Mouse (Mus musculus) brain, adult 2 months (tissue): ENCODE data around the gene Mlxipl.

Source experiments
- DNase-seq: peaks from one replicate; pipeline ENCODE4 v3.0.0; 2011; ENCODE audit warnings: low read depth, low spot score

Gene Mlxipl

DNA sequence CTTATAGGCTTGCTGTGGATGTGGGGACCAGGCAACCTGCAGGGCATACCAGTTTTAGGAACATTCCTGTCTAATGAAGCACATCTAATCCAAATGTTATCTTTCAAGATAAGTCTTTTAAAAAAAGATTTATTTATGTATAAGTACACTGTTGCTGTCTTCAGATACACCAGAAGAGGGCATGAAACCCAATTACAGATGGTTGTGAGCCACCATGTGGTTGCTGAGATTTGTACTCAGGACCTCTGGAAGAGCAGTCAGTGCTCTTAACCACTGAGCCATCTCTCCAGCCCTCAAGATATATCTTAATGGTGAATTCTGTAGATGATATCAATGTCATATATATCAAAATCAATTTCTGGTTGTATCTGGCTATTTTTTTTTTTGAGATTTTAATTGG is 56.3 kb downstream of the Mlxipl start:
- DNase-seq = no peak

DNA sequence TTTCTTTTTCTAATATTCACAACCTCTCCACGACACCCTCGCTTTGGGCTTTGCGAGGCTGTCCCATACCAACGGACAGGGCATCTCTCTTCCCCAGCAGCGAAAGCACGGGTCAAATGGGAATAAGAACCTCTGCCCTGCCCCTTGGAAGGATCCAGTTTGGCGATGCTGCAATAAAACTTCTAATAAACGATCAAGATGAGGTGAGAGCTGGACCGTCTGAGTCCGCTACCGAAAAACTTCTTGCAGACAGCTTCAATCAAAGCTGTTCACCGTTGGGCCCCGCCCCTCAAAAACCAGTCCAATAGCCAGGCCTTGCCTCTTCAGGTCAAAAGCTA is 59.0 kb downstream of the Mlxipl start:
- DNase-seq = no peak

GRCm38 (mm10) chr5:135149053-135149819 is 59.5 kb downstream of the Mlxipl start, which contains the start of gene Tbl2:
TSS of gene Tbl2 (plus strand) at chr5:135149657.
- DNase-seq = peak; percentile 99

- DNase-seq = no peak
Measured at GRCm38 (mm10) chr5:135149820-135150178, 60.1 kb downstream of the Mlxipl start.

GRCm38 (mm10) chr5:135156496-135156895 is 66.8 kb downstream of the Mlxipl start:
- DNase-seq = no peak

GRCm38 (mm10) chr5:135161221-135161620 is 71.5 kb downstream of the Mlxipl start:
- peak; percentile 71 for DNase-seq

GRCm38 (mm10) chr5:135161650-135162049 is 72.0 kb downstream of the Mlxipl start:
- DNase-seq = no peak

- no peak for DNase-seq
Measured at GRCm38 (mm10) chr5:135162361-135162760, 72.7 kb downstream of the Mlxipl start.

DNA sequence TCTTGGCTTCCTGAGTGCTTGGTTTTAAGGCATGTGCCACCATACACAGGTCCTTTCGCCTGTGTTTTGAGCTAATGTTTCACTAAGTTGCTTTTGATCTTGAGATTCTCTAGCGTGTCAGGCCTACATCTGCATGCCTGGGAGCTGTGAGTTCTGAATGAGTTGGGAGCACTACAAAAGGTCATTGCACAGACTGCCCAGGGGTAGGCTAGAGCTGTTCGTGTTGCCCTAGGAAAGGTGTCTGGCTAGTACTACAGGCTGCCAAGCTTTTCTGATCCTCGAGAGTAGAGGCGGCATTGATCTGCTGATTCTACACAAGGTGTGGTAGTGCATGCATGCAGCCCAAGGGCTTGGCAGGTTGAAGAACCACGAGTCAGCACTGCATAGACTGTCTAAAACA is 73.1 kb downstream of the Mlxipl start:
- DNase-seq = no peak

GRCm38 (mm10) chr5:135166909-135167308 is 77.2 kb downstream of the Mlxipl start:
- no peak for DNase-seq

DNA sequence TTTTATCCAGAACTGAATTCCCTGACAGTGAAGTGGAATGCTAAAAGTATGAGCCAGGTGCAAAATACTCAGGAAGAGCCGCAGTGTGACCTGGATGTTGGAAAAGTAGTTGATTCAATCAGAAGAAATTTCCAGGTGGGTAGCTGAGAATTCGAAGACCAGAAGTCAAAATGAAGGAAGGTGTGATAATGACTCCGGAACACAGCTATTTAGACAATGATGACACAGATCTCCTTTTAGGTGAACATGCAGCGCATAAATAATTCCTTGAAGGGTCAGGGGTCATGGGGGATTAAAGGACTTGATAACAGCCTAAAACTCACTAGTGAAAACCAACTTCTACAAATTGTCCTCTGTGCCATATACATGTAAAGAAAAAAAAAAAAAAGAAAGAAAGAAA is 77.8 kb downstream of the Mlxipl start:
- DNase-seq = no peak

DNA sequence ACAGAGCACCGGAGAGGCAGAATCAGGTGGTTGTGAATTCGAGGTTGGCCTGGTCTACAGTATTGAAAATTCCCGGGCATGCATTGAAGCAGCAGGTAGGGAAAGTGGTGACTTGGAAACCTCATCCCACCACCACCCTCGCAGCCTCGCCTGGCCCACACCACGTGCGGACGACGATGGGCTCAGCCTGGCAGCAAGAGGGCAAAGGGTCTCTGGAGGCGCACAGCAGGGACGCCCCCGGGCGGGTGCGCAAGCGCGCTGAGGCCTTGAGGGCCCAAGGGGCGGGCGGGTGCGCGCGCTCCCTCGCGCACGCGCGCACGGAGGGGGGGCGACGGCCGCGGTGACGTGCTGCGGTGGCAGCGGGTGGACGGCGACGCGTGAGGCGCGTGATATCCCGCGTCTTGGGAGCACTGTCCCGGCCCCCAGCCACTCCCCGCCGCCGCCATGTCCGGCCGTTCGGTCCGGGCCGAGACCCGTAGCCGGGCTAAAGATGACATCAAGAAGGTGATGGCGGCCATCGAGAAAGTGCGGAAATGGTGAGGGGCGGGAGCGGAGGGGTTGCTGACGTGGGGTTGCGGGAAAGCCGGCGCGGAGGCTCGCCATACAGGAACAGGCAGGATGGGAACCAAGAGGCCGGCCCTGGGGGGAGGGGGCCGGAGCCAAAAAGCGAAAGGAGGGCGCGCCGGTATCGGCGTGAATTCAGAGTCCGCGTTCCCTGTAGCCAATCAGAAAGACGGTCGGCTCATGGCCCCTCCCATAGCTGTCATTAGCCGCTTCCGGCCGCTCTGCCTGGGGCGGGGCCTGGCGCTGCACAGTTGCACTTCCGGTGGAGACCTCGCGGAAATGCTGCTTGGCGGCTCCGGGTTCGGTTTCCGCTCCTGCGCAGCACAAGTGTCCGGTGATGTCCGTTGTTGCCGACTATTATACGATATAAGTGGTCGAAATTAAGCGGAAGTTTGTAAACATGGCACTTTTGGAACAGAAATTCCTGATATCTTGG is 78.7 kb downstream of the Mlxipl start, which contains the start of gene Bcl7b:
Gene Bcl7b, plus strand, starts transcription at position 221 of the 1,000 bp plus-strand sequence.
- DNase-seq = peak; percentile 99

DNA sequence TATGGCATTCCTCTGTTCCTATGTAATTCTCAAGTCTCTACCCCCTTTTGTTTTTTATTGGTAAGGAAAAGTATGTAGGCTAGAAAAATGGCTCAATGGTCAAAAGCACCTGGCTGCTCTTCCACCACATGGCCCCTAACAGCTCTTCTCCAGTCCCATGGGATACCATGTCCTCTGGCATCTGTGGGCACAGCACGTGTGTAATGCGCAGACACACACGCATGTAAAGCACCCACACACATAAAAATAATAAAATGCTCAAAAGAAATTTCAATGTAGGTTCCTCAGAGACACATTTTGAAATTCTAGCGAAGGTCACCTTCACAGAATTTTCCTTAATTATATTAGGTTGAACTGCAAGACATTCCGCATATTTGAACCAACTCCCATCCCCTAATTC is 79.8 kb downstream of the Mlxipl start:
- no peak for DNase-seq

- no peak for DNase-seq
Measured at GRCm38 (mm10) chr5:135171688-135172220, 82.1 kb downstream of the Mlxipl start.

DNA sequence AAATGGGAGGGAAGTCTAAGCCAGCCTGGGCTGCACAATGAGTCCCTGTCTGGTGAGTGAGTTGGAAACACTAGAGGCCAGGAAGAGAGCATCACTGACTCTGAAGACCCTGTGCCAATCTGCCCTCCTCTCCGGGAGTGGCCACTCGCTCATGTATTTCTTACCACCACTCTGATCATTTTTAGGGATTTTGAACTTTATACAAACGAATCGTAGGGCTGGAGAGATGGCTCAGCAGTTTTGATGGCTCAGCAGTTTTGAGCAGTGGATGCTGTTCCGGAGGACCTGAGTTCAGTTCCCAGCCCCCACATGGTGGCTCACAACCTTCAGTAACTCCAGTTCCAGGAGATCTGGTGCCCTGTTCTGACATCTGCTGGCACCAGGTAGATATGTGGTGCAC is 83.3 kb downstream of the Mlxipl start:
- DNase-seq = no peak

DNA sequence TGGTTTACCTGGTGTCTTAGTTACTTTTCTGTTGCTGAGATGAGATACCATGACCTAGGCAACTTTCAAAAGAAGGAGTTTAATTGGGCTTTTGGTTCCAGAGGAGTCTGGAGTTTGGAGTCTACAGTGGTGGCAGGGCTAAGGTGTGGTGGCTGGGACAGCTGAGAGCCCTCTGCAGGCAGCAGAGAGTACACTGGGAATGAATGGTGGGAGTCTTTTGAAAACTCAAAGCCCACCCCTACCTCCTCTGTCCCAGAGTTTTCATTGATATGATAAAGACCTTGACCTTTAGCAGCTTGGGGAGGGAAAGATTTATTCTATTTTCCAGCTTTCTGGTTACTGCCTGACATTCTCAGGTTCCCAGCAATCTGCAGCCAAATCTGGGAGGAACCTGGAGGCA is 85.4 kb downstream of the Mlxipl start:
- no peak for DNase-seq

GRCm38 (mm10) chr5:135178523-135178922 is 88.8 kb downstream of the Mlxipl start:
- DNase-seq = no peak

- peak; percentile 98 for DNase-seq
Measured at GRCm38 (mm10) chr5:135178996-135179395, 89.3 kb downstream of the Mlxipl start.

GRCm38 (mm10) chr5:135179616-135180015 is 89.9 kb downstream of the Mlxipl start:
- peak; percentile 50 for DNase-seq

DNA sequence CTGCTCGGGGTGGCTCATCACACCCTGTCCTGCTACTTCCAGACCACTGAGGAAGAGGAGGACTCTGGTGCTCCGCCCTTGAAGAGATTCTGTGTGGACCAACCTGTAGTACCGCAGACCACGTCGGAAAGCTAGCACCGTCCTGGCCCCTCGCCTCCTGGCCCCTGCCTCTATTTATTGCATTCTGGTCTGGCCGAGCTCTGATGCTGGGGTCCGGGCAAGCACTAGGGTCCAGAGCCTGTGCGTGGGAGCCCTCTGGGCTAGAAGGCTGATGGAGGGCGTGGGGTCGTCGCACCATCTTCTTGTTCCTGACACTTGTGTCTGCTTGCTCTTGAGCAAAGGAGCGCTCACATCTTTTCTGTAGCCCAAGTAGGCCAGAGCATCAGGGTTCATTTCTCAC is 91.1 kb downstream of the Mlxipl start:
- DNase-seq = no peak

DNA sequence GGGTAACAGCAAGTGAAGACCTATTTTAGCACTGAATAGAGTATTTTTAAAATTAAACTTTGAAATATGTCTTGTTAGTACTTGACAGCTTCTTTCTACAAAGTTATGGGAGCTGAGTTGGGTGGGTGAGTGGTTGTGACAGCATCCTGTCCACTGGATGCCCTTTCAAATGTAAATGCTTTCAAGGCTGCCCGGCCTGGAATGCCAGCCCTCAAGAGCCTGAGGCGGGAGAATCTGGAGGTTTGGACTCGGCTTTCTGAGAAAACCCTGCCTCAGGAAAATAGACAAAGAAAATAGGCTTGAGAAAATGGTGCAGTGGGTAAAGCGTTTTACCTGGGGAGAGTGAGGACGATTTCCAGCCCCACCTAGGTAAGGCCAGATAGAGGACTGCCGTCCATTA is 92.1 kb downstream of the Mlxipl start:
- no peak for DNase-seq

DNA sequence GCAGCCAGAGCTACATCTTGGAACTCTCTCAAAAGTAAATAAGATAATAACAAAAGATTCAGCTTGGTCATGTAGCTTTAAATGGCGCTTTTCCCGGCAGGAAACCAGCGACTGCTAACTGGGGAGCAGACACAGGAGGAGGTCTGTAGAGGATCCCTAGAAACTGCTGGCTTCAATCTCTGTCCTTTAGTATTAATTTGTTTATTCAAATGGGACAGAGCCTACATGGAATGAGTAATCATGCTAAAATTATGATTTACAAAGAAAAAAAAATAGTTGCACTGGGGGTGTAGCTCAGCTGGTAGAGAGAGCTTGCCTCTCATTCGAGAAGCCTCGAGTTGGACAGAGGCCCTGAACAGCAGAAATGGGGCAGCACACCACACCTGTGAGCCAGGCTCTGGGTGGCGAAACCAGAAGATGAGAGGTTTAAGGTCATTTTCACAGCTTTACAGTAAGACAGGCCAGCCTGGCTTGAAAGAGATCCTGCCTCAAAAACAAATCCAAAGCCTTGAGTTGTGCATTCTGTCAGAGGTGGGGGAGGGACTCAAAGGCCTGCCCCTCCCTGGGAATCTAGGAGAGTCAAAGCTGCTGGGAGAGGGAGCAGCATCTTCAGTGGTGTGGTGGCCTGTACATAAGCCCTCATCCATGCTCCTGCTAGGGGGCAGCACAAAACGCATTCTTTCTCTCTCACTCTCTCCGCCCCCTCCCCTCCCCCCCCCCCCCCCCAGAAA is 93.6 kb downstream of the Mlxipl start:
- peak; percentile 75 for DNase-seq
